Mouse (Mus musculus) cerebellum, postnatal 25 days (tissue): ENCODE results near the gene Muc3.
A peak's percentile ranks its signal among the peaks of the same experiment; 100 is the strongest.

ENCODE experiments used
- DNase-seq, 2 experiments: peaks; one replicate each; pipeline ENCODE4 v3.0.0; 2021; ENCODE audit warnings: mixed read lengths in 2 of 2

Gene Muc3

DNA sequence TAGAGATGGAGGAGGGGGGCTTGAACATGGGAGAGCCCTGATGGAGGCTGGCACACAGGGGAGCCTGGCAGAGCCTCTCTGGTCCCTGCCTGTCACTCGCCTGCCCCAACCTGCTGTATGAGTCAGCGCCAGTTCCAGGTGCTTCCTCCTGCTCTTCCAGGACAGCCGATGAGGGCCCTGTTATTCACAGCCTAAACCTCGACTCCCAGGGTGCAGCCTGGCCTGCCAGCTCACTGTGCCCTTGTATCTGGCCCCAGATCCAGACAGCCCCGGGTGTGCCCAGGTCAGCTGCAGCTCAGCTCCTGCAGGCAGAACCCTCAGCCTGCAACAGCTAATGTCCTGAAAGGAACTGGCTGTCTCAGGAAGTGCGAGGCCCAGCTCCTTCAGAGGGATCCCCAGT is 57.6 kb downstream of the Muc3 start:
- DNase-seq: peak; percentile 48 to 63

DNA sequence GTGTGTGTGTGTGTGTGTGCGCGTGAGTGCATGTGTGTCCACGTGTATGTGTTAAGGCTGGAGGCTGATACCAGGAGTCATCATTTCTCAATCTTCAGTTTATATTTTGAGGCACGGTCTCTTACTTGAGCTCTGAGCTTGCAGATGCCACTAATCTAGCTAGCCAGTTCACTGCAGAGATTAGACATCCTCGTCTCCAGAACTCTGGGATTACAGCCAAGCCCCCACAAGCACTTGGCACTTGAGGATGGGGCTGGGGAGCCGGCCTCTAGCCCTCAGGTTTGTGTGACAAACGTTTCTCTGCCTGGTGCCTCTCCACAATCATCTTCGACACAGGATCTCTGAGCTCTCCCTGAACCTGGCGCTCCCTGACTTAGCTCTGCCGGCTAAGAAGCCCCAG is 58.3 kb downstream of the Muc3 start:
- peak in 1 of 2 experiments; percentile 42 for DNase-seq

DNA sequence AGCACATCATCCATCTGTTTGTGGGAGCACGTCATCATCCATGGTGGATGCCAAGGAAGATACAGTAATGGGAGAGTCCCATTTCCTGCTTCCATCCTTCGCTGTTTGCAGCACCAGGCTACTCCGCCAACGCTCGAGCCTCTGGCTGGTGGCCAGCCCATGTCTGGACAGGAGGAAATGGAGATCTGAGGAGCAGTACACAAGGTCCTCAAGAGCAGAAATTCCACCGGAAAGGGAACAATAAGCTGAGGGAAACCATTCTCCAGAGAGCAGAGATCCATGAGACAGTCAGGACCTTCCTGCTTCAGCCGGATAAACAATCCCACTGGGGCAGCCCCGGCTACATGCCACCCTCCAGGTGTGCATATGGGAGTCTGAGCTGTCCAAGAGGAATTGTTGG is 61.7 kb downstream of the Muc3 start:
- no peak for DNase-seq

DNA sequence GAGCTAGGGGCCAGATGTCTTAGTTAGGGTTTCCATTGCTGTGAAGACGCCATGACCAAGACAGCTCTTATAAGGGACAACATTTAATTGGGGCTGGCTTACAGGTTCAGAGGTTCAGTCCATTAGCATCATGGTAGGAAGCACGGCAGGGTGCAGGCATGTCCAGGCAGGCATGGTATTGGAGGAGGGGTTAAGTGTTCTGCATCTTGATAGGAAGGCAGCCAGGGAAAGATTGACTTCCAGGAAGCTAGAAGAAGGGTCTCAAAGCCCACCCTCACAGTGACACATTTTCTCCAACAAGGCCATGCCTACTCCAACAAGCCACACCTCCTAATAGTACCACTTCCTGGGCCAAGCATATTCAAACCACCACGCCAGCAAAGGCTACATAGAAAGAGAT is 63.4 kb downstream of the Muc3 start:
- DNase-seq: no peak

DNA sequence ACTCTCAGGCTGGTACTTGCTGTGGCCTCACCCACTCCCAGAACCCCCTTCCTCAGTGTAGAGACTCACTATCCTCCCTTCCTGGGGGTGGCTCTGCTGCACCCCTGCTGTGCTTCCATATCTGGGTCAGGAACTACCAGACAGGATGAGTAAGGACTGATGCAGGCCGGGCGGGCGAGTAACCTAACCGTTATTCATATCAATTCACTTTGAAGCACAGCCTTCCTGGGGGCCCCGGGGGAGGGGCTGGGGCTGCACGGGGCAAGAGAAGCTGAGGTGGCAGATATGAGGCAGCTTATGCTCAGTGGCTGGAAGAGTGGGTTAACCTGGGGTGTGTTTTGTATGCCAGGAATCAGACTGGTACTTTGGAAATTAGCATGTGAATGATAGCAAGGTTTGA is 64.1 kb downstream of the Muc3 start:
- no peak for DNase-seq
